Mouse (Mus musculus): ENCODE measurements around the gene Mrpl16. TPM values are rescaled to one million over a fixed set of nuclear protein-coding genes. Genes with fewer than 3 reads are reported as not detected.

The Mrpl16 gene
- total RNA-seq, 4 experiments from 2014 or later: 57.8 to 69.5 (median 61.5) TPM

- no peak for DNase-seq (ENCODE audit: low spot score in 2 of 2)
Observed at GRCm38 (mm10) chr19:11804423-11804822, 34.2 kb downstream of the Mrpl16 start.

- no peak for DNase-seq (ENCODE audit: low spot score in 2 of 2)
Observed at GRCm38 (mm10) chr19:11807251-11807650, 37.1 kb downstream of the Mrpl16 start.

- DNase-seq (ENCODE audit: low spot score in 2 of 2): no peak
Observed at GRCm38 (mm10) chr19:11807822-11808221, 37.6 kb downstream of the Mrpl16 start.

- no peak for DNase-seq (ENCODE audit: low spot score in 2 of 2)
Observed at GRCm38 (mm10) chr19:11808452-11808851, 38.3 kb downstream of the Mrpl16 start.

GRCm38 (mm10) chr19:11810003-11810758 lies 40.0 kb downstream of the Mrpl16 start:
- DNase-seq (ENCODE audit: low spot score in 2 of 2): no peak

- no peak for DNase-seq (ENCODE audit: low spot score in 2 of 2)
Observed at GRCm38 (mm10) chr19:11810856-11811255, 40.7 kb downstream of the Mrpl16 start.

GRCm38 (mm10) chr19:11811688-11812365 lies 41.6 kb downstream of the Mrpl16 start:
- no peak for DNase-seq (ENCODE audit: low spot score in 2 of 2)

GRCm38 (mm10) chr19:11813136-11813535 lies 42.9 kb downstream of the Mrpl16 start:
- DNase-seq (ENCODE audit: low spot score in 2 of 2): no peak

GRCm38 (mm10) chr19:11813649-11814048 lies 43.5 kb downstream of the Mrpl16 start:
- no peak for DNase-seq (ENCODE audit: low spot score in 2 of 2)

GRCm38 (mm10) chr19:11814742-11815333 lies 44.6 kb downstream of the Mrpl16 start:
- no peak for DNase-seq (ENCODE audit: low spot score in 2 of 2)

- DNase-seq (ENCODE audit: low spot score in 2 of 2): no peak
Observed at GRCm38 (mm10) chr19:11816706-11817105, 46.5 kb downstream of the Mrpl16 start.

GRCm38 (mm10) chr19:11817586-11817985 lies 47.4 kb downstream of the Mrpl16 start:
- no peak for DNase-seq (ENCODE audit: low spot score in 2 of 2)

GRCm38 (mm10) chr19:11818199-11819142 lies 48.3 kb downstream of the Mrpl16 start:
- DNase-seq (ENCODE audit: low spot score in 2 of 2): peak in 1 of 2 experiments; percentile 17

GRCm38 (mm10) chr19:11819143-11819700 lies 49.0 kb downstream of the Mrpl16 start, which contains the start of gene Stx3:
Gene Stx3, minus strand, starts transcription at chr19:11819403.
- no peak for DNase-seq (ENCODE audit: low spot score in 2 of 2)

- DNase-seq (ENCODE audit: low spot score in 2 of 2): peak; percentile 38 to 47
Observed at GRCm38 (mm10) chr19:11819800-11820199, 49.6 kb downstream of the Mrpl16 start.

GRCm38 (mm10) chr19:11820211-11820610 lies 50.0 kb downstream of the Mrpl16 start:
- DNase-seq (ENCODE audit: low spot score in 2 of 2): no peak

- DNase-seq (ENCODE audit: low spot score in 2 of 2): no peak
Observed at GRCm38 (mm10) chr19:11823346-11824065, 53.3 kb downstream of the Mrpl16 start.

Measured in gastrocnemius, adult 8-10 months (tissue).